Mouse (Mus musculus) brain, embryonic 14.5 days (tissue): ENCODE results near the gene D230025D16Rik. TPM values are rescaled to one million over a fixed set of nuclear protein-coding genes. Genes with fewer than 3 reads are reported as not detected.
"Not testable (repeated sequence)": the region's sequence is repeated elsewhere in the genome, so short reads cannot be mapped to it uniquely, and the experiment has no call there.

Source experiments
- DNase-seq: peaks from one replicate; pipeline ENCODE4 v3.0.0-alpha.2; 2011; ENCODE audit warnings: low read depth
- CTCF ChIP-seq: fragments of 200-500 bp; IDR thresholded peaks from 2 replicates; pipeline ENCODE4 v1.5.1; 2012; ENCODE audit warnings: inconsistent platforms, mild to moderate bottlenecking, moderate library complexity, borderline replicate concordance; ENCODE audit not compliant: insufficient read depth, insufficient read length; ENCODE audit errors: extremely low read depth
- POLR2A ChIP-seq: fragments of 200-500 bp; IDR thresholded peaks from 2 replicates; pipeline ENCODE4 v1.6.1; 2012; ENCODE audit warnings: mild to moderate bottlenecking, inconsistent platforms, borderline replicate concordance; ENCODE audit not compliant: poor library complexity, insufficient read depth, insufficient read length, severe bottlenecking; ENCODE audit errors: extremely low read depth
- polyA plus RNA-seq: library from polyadenylated mRNA; depleted of rRNA; stranded (reverse); fragments of >200 nt; gene quantifications from 2 replicates; pipeline ENCODE4 v1.2.3, GENCODE M21; 2012

D230025D16Rik gene
- polyA plus RNA-seq, 1 experiment: 33.4 TPM

GRCm38 (mm10) chr8:105223850-105224249 is 1.1 kb upstream of the D230025D16Rik start:
- TF ChIP-seq CTCF (no peak), POLR2A (no peak)
- DNase-seq: no peak

DNA sequence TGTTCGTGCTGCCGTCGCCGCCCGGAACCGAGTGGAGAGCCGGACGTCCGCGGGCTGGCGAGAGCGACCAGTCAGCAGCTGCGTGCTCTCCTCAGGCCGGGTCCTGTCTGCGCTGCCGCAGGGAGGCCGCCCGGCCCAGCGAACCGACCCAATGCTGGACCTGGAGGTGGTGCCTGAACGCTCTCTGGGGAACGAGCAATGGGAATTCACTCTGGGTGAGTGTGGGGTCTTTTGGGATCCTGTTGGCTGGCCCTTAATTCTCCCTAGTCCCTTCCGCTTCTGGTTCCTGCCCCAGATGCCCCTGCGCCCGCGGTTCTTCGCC is 288 bp downstream of the D230025D16Rik start:
- DNase-seq: no peak
- TF ChIP-seq CTCF (no peak), POLR2A (0 out of 2 replicates have a peak, but pooled peaks have one; percentile 16)

DNA sequence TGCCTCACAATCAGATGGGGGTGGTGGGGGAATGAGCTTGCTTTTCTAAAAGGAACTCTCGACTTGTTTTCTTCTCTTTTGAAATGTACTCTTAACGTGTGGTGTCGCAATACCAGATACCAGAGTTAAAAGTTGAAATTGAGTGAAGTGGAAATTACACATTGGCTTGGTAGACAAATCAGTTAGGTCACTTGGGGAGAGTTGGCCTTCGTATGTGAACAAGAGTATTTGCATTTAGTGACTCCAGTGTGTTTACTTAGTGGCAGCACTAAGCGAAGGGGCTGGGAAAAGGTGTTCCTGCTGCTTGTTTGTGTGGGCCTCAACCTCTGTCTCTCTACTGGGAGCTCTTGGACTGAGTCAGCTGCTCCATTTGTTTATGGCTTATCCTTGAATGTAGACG is 972 bp downstream of the D230025D16Rik start:
- DNase-seq: no peak
- TF ChIP-seq POLR2A (no peak), CTCF (no peak)

DNA sequence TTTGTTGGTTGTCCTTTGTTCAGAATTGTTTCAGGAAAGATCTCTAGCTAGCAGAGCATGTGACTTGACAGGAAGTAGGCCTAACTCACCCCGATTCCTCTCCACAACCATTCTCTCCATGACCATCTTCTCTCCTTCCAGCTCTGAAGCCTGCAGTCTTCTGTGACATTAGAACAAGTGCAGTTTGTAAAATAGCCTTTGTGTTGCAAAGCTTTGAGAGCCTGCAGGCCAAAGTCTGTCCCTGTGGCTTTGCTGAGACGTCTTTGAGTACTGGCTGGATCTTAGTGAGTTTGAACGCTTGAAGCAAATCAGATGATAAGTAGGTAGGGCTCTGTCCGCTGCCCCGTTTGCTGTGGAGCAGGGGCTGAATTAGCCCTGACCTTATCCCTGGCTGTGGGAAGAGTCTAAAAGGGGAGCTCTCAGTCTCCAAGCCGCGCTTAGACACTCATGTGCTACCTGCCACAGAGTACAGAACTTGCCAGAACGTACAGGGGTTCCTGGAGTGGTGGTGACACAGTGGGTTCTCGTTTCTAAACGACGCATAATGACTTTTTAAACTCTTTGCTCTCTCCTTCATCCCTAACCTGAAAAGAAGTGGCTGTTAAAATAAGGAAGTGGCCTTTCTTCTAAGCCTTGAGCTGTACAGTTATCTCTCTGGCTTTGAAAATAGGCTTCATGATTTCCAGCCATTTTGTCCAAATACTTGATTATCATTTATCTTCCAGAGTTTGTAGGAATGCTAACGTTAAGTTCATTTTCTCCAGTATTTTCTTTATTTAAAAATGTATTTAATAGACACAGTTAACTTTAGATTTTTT is 6.8 kb downstream of the D230025D16Rik start:
- DNase-seq: no peak
- TF ChIP-seq POLR2A (no peak), CTCF (no peak)

GRCm38 (mm10) chr8:105232321-105232693 is 7.4 kb downstream of the D230025D16Rik start:
- not testable (repeated sequence) for DNase-seq

DNA sequence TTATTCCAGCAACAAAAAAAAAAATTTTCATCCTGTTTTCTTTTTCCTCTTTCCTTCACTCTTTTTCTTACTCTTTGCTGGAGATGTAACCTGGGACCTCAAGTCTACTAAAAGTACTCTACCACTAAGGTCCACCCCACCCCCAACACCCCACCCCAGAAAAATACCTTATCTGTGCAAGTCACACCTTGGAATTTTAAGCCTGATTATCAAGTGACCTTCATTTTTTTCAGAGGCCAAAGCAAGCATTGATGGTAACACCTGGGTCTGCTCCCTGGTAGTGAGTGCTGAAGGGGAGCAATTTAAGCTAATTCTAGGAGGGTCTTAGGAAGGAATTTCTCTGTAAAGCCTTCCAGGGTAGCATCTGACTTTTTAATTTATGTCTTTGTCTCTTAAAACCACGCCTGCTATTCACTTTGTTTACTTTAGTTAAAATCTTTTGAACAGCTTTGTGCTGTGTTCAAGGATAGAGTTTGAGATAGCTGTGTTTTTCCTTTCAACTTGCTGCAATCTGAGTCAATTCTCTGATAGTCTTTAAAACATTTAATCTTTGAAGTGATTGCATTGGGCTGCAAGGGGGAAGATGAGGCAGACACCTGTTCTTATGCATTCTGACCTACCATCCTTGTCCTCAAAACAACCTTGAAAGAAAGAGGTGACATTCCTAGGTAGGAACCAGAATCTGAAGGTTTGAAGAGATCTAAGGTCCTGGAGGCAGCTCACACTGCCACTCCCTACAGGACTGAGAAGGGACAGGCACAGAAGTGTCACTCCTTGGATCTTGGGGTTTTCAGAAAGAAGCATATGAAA is 8.4 kb downstream of the D230025D16Rik start:
- TF ChIP-seq POLR2A (no peak), CTCF (no peak)
- DNase-seq: no peak

- TF ChIP-seq POLR2A: no peak
- TF ChIP-seq CTCF: no peak
- DNase-seq: no peak
Observed at GRCm38 (mm10) chr8:105235206-105235605, 10.3 kb downstream of the D230025D16Rik start.

GRCm38 (mm10) chr8:105237442-105238142 is 12.6 kb downstream of the D230025D16Rik start:
- TF ChIP-seq CTCF: no peak
- no peak for TF ChIP-seq POLR2A
- DNase-seq: no peak

DNA sequence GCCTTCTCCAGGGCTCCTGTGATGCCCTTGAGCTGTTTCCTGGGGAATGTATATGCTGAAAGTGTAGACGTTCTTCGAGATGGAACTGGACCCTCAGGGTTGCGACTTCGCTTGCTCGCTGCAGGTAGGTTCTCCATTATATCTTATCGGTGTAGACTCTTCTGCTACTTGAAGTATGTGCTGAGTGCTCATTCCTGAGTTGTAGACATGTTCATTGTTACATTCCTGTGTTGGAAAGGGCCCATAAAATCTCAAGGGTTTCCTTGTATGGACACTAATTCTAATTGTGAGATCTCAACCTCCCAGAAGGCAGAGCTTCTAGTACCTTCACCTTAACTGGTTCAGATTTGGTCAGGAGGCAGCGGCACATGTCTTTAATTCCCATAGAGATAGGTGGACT is 16.1 kb downstream of the D230025D16Rik start:
- TF ChIP-seq POLR2A (no peak), CTCF (no peak)
- DNase-seq: no peak

- DNase-seq: no peak
- TF ChIP-seq POLR2A (no peak), CTCF (no peak)
Observed at GRCm38 (mm10) chr8:105251954-105252353, 27.0 kb downstream of the D230025D16Rik start.

GRCm38 (mm10) chr8:105252680-105253537 is 28.0 kb downstream of the D230025D16Rik start:
- TF ChIP-seq CTCF (no peak), POLR2A (no peak)
- DNase-seq: no peak
